Mouse (Mus musculus): Measurements from ENCODE around the gene Avpr2. TPM values are rescaled to one million over a fixed set of nuclear protein-coding genes. Genes with fewer than 3 reads are reported as not detected.
A peak's percentile ranks its signal among the peaks of the same experiment; 100 is the strongest.

Gene Avpr2
- polyA plus RNA-seq, 1 experiment = not detected

DNA sequence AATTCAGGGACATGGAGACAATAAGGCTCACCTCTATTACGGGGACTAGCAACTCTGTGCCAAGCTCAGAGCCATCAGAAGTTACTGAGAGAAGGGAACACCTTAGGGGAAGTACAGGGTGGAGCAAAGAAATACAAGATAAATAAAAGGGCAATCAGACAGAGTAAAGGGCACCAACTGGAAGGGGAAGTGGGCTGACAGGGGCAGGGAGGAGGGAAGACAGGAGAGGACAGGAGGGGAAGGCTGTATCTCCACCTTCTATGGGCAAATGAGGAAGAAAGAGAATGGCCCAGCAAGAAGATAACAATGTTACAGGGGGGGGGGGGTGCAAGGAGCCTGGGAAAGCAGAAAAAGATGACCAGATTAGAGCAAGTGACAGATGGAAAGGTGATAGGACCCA, 14.9 kb upstream of the Avpr2 start:
- Histone ChIP-seq H3K4me3 (ENCODE audit: insufficient read depth, low read length) (no peak overlapping the region), H3K4me1 (ENCODE audit: control insufficient read depth, insufficient read depth, low read length) (peaks cover 2% of the 10 kb centered on the region; the same call in 1 of the 2 replicates)
- no peak for TF ChIP-seq CTCF (IDR thresholded peaks at IDR 0.05; ENCODE audit: extremely low read depth, insufficient read depth, low read length)
- TF ChIP-seq POLR2A (IDR thresholded peaks at IDR 0.05; ENCODE audit: extremely low read depth, insufficient read depth, low read length) = no peak

DNA sequence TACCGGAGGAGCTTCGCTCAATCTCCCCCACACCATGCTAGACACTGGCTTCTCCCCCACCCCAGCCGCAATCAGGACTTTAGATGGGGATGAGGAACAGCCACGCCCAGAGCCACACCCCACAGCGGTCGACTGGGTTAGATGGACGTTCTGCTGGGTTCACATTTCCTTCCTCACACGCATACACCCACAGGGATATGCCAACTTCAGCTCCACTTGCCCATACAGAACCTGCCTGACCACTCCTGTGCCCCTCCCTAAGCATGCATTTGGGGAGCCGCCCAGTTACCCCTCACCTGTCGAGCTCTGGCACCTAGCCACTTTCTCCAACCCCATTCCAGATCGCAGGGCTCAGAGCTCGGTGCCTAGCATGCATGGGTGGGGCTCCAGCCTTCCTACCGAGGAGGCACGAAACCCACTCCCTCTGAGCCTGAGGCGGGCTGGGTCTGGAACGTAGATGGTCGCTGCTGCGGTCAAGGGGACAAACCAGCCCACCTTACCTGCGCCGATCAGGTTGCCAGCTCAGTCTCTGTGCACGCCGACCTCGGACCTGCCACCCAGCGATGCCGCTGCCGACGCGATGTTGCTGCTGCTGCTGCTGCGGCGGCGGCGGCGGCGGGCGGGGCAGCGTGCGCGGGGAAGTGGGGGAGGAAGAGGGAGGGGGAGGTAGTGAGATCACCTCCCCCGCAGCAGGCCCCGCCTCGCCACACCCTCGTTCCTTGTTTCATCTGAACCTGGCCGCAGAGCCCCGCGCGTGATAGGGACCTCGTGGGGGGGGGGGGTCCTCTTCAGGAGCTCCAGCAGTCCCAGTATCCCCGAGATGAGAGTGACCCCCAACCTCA, 11.5 kb upstream of the Avpr2 start:
- Histone ChIP-seq H3K4me1 (ENCODE audit: control insufficient read depth, insufficient read depth, low read length) (no peaks in the 10 kb centered on the region), H3K27ac (ENCODE audit: insufficient read depth, low read length) (0 out of 2 replicates have a peak overlapping the region, but pooled peaks have one; percentile 45), H3K4me3 (ENCODE audit: insufficient read depth, low read length) (peak overlapping the region; percentile 78)
- TF ChIP-seq POLR2A (IDR thresholded peaks at IDR 0.05; ENCODE audit: extremely low read depth, insufficient read depth, low read length) = 0 out of 2 replicates have a peak, but pooled peaks have one; percentile 23
- no peak for TF ChIP-seq CTCF (IDR thresholded peaks at IDR 0.05; ENCODE audit: extremely low read depth, insufficient read depth, low read length)

More for the DNA sequence above, 14.9 kb upstream of the Avpr2 start:
- H3K27ac ChIP-seq (ENCODE audit: insufficient read depth, low read length) = no peak overlapping the region

DNA sequence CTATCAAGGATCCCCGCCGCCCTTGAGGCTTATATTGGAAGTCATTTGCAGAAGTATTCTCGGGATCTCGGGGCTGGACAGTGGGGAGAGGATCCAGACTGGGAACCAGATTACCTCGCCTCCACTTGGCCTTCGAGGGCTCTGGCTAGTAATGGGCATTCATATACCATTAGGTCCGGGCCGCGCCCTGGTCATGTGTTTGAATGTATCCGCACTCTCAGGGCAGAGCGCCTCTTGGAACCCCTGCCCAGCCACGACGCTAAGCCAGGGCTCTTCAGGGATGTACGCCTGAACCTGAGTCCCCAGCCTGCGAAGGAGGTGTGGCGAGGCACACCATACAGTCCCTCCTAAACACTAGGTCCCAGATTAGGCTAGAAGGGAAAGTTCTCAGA, 10.9 kb upstream of the Avpr2 start:
- Histone ChIP-seq H3K4me1 (ENCODE audit: control insufficient read depth, insufficient read depth, low read length) (no peaks in the 10 kb centered on the region), H3K4me3 (ENCODE audit: insufficient read depth, low read length) (peak overlapping the region; percentile 78), H3K27ac (ENCODE audit: insufficient read depth, low read length) (no peak overlapping the region)
- TF ChIP-seq POLR2A (IDR thresholded peaks at IDR 0.05; ENCODE audit: extremely low read depth, insufficient read depth, low read length) = no peak
- no peak for TF ChIP-seq CTCF (IDR thresholded peaks at IDR 0.05; ENCODE audit: extremely low read depth, insufficient read depth, low read length)

DNA sequence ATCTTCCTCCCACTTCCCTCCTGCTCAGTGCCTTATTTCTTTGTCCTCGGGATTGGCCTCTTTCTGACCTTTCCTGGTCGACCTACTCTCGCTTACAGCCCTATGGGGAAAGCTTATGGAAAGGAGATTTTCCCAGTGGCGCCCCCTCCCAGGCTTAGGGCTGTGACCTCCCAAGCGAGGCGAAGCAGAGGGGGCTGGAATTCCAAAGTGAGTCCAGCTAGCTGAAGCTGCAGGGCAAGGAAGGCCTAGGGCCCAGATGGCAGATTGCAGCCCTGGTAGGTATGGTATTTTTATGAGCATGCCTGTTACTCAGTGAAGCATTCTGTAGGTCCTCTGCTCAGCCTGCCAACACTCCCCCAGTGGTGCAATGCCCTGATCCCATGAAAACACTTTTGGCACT, 10.4 kb upstream of the Avpr2 start:
- no peak for TF ChIP-seq CTCF (IDR thresholded peaks at IDR 0.05; ENCODE audit: extremely low read depth, insufficient read depth, low read length)
- no peak for TF ChIP-seq POLR2A (IDR thresholded peaks at IDR 0.05; ENCODE audit: extremely low read depth, insufficient read depth, low read length)
- Histone ChIP-seq H3K4me1 (ENCODE audit: control insufficient read depth, insufficient read depth, low read length) (no peaks in the 10 kb centered on the region), H3K27ac (ENCODE audit: insufficient read depth, low read length) (no peak overlapping the region), H3K4me3 (ENCODE audit: insufficient read depth, low read length) (peak overlapping the region; percentile 78; the same call in 1 of the 2 replicates)

DNA sequence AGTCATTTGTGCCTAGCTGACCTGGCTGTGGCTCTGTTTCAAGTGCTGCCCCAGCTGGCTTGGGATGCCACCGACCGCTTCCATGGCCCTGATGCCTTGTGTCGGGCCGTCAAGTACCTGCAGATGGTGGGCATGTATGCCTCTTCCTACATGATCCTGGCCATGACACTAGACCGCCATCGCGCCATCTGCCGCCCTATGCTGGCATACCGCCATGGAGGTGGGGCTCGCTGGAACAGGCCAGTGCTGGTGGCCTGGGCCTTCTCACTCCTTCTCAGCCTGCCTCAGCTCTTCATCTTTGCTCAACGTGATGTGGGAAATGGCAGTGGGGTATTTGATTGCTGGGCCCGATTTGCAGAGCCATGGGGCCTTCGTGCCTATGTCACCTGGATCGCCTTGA, 931 bp downstream of the Avpr2 start:
- Histone ChIP-seq H3K27ac (ENCODE audit: insufficient read depth, low read length) (no peak overlapping the region), H3K4me1 (ENCODE audit: control insufficient read depth, insufficient read depth, low read length) (no peaks in the 10 kb centered on the region), H3K4me3 (ENCODE audit: insufficient read depth, low read length) (no peak overlapping the region)
- TF ChIP-seq POLR2A (IDR thresholded peaks at IDR 0.05; ENCODE audit: extremely low read depth, insufficient read depth, low read length) (no peak), CTCF (IDR thresholded peaks at IDR 0.05; ENCODE audit: extremely low read depth, insufficient read depth, low read length) (no peak)

DNA sequence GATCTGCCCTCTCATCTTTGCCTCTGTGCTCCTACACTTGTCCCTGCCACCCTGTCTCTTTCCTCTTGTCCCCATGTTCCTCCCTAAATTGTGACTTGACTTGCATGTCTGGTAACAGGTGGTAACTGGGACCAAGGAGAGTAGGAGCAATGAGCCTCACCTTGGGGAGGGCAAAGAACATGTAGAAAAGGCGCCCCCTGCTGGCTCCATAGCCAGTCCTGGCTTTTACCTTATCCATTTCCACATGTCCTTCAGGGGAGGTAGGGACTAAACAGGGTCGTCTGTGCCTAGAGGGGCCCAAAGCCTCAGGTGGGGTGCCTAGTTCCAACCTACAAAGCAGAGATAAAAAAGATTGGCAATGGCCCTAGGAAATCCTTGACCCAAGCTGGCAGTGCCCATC, 3.8 kb downstream of the Avpr2 start, which contains the start of gene L1cam:
Gene L1cam (minus strand): TSS at position 387 of the 400 bp plus-strand sequence.
- H3K4me1 ChIP-seq (ENCODE audit: control insufficient read depth, insufficient read depth, low read length) = no peaks in the 10 kb centered on the region
- H3K4me3 ChIP-seq (ENCODE audit: insufficient read depth, low read length) = no peak within 1 kb of the TSS
- H3K27ac ChIP-seq (ENCODE audit: insufficient read depth, low read length) = no peak within 1 kb of the TSS
- no peak for TF ChIP-seq POLR2A (IDR thresholded peaks at IDR 0.05; ENCODE audit: extremely low read depth, insufficient read depth, low read length)
- TF ChIP-seq CTCF (IDR thresholded peaks at IDR 0.05; ENCODE audit: extremely low read depth, insufficient read depth, low read length) = peak; percentile 46

DNA sequence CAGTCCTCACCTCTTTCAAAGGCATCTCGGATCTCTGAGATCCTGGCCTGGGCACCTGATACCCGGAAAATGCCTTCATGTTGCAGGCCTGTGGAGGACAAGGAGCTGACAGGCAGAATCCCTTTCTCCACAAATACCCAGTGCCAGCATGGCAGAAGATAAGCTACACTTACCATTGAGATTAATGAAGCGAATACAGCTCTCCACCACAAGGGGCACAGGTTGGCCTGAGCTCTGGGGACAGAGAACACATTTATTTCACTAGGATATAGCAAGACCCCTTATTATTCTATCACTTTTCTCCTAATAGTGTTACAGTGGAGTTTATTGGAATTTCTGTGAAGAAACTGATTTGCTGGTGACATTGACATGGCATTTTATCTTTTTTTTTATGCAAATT, 6.1 kb downstream of the Avpr2 start:
- H3K4me3 ChIP-seq (ENCODE audit: insufficient read depth, low read length) = no peak overlapping the region
- TF ChIP-seq CTCF (IDR thresholded peaks at IDR 0.05; ENCODE audit: extremely low read depth, insufficient read depth, low read length) (0 out of 2 replicates have a peak, but pooled peaks have one; percentile 22), POLR2A (IDR thresholded peaks at IDR 0.05; ENCODE audit: extremely low read depth, insufficient read depth, low read length) (no peak)
- H3K4me1 ChIP-seq (ENCODE audit: control insufficient read depth, insufficient read depth, low read length) = no peaks in the 10 kb centered on the region
- no peak overlapping the region for H3K27ac ChIP-seq (ENCODE audit: insufficient read depth, low read length)

DNA sequence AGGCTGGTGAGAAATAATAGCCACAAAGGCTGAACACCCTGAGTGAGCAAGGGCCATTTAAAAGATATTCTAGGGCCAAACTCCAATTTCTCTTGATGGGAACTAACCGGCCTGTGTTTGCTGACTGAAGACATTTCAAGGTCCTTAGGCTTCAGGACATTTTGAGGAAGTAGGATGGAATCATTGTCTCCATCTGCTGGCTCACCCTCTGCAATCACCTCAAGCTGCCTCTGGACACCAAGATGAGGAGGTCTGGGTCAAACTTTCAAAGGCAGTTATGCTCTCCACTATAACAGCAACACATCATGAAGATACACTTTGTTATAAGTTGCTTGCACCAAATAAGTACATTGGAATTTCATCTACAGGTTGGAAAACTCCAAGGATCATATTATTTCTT, 18.1 kb downstream of the Avpr2 start:
- Histone ChIP-seq H3K27ac (ENCODE audit: insufficient read depth, low read length) (no peak overlapping the region), H3K4me3 (ENCODE audit: insufficient read depth, low read length) (no peak overlapping the region), H3K4me1 (ENCODE audit: control insufficient read depth, insufficient read depth, low read length) (no peaks in the 10 kb centered on the region)
- TF ChIP-seq CTCF (IDR thresholded peaks at IDR 0.05; ENCODE audit: extremely low read depth, insufficient read depth, low read length) = no peak
- no peak for TF ChIP-seq POLR2A (IDR thresholded peaks at IDR 0.05; ENCODE audit: extremely low read depth, insufficient read depth, low read length)

DNA sequence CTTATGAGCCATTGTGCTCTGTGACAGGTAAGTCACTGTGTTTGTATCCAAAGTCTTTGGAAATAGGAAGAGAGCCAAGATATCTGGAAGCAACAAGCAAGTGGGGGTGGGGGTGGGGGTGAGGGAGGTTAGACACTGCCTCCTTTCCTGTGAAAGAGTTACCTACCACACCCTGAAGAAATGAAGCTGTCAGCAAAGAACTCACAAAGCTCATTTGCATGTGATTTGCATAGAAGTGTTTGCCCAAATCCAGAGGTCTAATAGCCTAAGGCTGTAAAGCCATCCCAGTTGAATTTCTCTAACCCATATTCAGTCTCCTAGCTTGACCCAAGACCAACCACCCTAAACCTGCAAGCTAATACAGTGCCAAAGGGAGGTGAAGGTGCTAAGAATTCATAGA, 18.5 kb downstream of the Avpr2 start:
- Histone ChIP-seq H3K4me3 (ENCODE audit: insufficient read depth, low read length) (no peak overlapping the region), H3K27ac (ENCODE audit: insufficient read depth, low read length) (no peak overlapping the region), H3K4me1 (ENCODE audit: control insufficient read depth, insufficient read depth, low read length) (no peaks in the 10 kb centered on the region)
- TF ChIP-seq CTCF (IDR thresholded peaks at IDR 0.05; ENCODE audit: extremely low read depth, insufficient read depth, low read length) (no peak), POLR2A (IDR thresholded peaks at IDR 0.05; ENCODE audit: extremely low read depth, insufficient read depth, low read length) (no peak)

DNA sequence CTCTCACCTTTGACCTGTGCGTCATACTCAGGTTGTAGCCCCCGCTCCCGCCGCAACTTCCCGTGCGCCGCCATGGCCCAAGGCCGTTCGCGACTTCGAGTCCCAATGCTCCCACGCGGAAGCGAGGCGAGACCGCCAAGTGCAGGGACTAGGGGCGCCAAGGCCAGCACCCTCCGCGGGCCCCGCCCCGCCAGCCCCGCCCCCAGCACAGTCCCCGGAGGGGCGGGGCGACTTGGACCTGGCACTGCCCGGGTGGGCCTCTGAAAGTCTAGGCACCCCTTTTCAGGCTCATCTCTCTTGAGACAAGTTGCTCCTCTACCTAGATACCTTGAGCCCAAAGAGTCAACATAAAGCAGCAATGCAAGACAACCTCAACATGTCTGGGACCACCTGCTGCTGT, 19.3 kb downstream of the Avpr2 start:
- no peak overlapping the region for H3K27ac ChIP-seq (ENCODE audit: insufficient read depth, low read length)
- no peak overlapping the region for H3K4me3 ChIP-seq (ENCODE audit: insufficient read depth, low read length)
- TF ChIP-seq CTCF (IDR thresholded peaks at IDR 0.05; ENCODE audit: extremely low read depth, insufficient read depth, low read length) (no peak), POLR2A (IDR thresholded peaks at IDR 0.05; ENCODE audit: extremely low read depth, insufficient read depth, low read length) (no peak)
- no peaks in the 10 kb centered on the region for H3K4me1 ChIP-seq (ENCODE audit: control insufficient read depth, insufficient read depth, low read length)
